Mouse (Mus musculus): ENCODE data around the gene Setd3. TPM values are rescaled to one million over a fixed set of nuclear protein-coding genes. Genes with fewer than 3 reads are reported as not detected.

The Setd3 gene
- polyA plus RNA-seq, 1 experiment from 2014 or later, result 53.8 TPM

DNA sequence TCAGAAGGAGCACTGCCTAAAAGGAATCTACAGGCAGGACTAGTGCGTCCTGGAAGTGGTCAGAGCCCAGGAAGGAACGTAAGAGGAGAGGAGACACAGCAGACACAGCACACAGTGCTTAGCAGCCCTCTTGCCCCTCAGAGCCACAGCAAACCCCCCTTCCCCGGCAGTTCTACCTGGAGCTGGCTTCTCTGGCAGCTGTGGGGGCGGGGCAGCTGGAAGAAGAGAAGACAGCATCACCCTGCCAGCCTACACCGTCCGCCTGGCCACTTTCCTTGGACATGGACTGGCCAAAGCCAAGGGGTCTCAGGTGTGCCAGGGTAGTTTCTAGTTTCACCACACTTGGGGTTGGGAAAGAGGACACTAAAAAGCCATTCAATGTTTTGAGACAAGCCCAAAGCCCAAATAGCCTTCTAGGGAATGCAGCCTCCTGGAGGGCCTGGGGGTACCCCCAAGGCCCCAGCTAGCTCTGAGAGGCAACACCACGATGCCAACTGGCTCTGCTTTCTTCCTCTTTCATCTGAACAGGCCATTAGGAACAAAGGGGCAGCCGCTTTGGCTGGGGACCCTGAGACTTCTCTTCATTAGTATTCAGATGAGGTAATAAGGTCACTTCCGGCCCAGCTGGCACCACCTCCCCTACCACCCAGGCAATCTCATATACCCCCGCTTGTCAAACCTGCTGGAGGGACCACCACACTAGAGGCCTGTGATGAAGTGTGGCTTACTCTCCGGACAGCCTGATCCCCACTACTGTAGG lies 37.7 kb upstream of the Setd3 start:
- H3K36me3 ChIP-seq (replicated peaks), result no peaks in the 10 kb centered on the region
- WGBS (ENCODE audit: insufficient replicate concordance), result 64% methylated on average over 11 of the region's 11 CpGs
- H3K4me3 ChIP-seq (replicated peaks), result no peak overlapping the region
- no peaks in the 10 kb centered on the region for H3K9me3 ChIP-seq (replicated peaks)
- H3K27me3 ChIP-seq, result no peaks in the 10 kb centered on the region
- H3K27ac ChIP-seq (replicated peaks), result no peak overlapping the region
- no peak overlapping the region for H3K4me2 ChIP-seq
- no peak for ATAC-seq (ENCODE audit: insufficient read depth)
- no peaks in the 10 kb centered on the region for H3K4me1 ChIP-seq (replicated peaks)
- no peak overlapping the region for H3K9ac ChIP-seq

DNA sequence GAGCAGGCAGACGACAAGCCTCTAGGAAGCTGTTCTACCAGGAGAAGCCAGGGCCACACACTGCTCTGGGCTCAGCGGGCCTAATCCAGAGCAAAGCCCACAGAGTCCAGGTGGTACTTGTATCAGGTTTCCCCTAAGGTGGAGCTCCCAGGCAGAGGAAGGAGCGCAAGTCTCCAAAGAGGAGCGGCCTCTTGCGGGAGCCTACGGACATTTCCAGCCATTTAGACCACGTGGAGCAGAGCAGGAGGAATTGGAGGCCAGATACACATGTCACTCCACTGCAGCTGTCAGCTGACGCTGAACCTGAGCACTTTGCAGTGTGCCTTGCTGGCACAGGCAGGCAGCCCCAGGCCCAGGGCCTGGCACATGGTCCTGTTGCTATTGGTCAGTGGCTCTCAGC lies 36.0 kb upstream of the Setd3 start:
- Histone ChIP-seq H3K9me3 (replicated peaks) (no peaks in the 10 kb centered on the region), H3K4me2 (no peak overlapping the region), H3K27me3 (no peaks in the 10 kb centered on the region), H3K36me3 (replicated peaks) (no peaks in the 10 kb centered on the region), H3K9ac (no peak overlapping the region), H3K27ac (replicated peaks) (no peak overlapping the region), H3K4me1 (replicated peaks) (peaks cover under 1% of the 10 kb centered on the region; the same call in 1 of the 2 replicates), H3K4me3 (replicated peaks) (no peak overlapping the region)
- no peak for ATAC-seq (ENCODE audit: insufficient read depth)
- 64% methylated on average over 8 of the region's 8 CpGs for WGBS (ENCODE audit: insufficient replicate concordance)

DNA sequence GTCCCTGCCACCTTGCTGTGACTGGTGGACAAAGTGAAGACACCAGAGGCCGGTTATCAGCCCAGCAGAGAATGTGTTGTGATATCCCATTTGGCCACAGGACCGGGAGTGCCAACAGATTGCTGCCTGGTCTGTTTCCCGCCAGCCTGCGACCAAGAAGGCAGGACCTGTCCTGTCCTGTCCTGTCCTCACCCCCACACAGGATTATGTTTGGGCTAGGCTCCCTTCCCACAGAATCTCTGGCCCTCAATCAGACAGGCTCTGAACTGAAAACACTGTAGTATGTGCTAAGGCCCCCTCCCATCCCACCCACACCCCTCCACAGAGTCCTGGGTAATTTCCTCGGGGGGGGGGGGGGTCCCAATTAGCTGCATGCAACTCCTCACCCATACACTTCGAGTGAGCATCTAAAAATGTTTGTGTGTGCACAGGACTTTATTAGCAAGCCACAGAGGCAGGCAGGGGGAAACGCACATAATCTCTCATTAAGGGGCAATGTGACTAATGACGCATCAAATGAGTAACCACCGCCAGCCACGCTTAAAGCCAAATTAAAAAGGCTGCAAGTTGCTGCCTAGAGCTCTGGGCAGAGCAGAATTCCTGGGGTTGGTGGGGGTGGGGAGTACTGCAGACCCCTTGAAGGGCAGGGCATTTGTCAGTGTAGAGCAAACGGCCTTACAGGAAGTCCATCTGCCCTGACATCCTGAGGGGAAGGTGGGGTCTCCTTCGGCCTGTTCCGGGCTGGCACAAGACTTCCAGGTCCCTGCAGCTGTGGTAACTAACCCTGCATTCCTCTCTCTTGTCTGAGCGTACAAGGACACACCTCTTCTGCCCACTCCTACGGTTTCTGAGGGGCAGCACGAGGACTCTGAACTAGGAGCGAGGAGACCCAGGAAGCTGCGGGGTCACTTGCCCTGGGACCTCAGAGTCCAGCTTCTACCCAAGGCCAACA lies 34.3 kb upstream of the Setd3 start:
- WGBS (ENCODE audit: insufficient replicate concordance), result 34% methylated on average over 18 of the region's 18 CpGs
- no peak overlapping the region for H3K9ac ChIP-seq
- H3K27ac ChIP-seq (replicated peaks), result no peak overlapping the region
- H3K9me3 ChIP-seq (replicated peaks), result no peaks in the 10 kb centered on the region
- H3K27me3 ChIP-seq, result no peaks in the 10 kb centered on the region
- H3K4me3 ChIP-seq (replicated peaks), result no peak overlapping the region
- H3K4me2 ChIP-seq, result no peak overlapping the region
- no peaks in the 10 kb centered on the region for H3K36me3 ChIP-seq (replicated peaks)
- H3K4me1 ChIP-seq (replicated peaks), result peaks cover 12% of the 10 kb centered on the region
- no peak for ATAC-seq (ENCODE audit: insufficient read depth)

DNA sequence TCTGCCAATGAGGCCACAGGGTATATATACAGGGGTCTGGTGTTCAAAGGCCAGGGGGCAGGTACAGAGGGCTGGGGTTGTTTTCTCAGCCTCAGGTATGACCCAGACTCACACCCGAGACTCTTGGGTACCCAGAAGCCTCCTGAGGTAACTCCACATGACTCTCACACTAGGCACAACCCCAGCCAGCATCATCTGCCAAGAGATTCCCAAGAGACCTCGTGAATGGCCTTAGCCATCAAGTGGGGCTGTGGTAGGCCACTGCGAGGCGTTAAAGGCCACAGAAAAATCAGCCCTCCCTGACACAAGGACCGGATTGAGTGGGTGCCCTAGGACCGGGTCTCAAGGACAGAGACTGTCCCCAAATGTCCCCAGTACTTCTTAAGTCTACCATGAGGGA lies 33.4 kb upstream of the Setd3 start:
- WGBS (ENCODE audit: insufficient replicate concordance), result 62% methylated on average over 6 of the region's 6 CpGs
- H3K9me3 ChIP-seq (replicated peaks), result no peaks in the 10 kb centered on the region
- no peak overlapping the region for H3K4me2 ChIP-seq
- no peaks in the 10 kb centered on the region for H3K36me3 ChIP-seq (replicated peaks)
- H3K27ac ChIP-seq (replicated peaks), result no peak overlapping the region
- H3K4me1 ChIP-seq (replicated peaks), result peaks cover 12% of the 10 kb centered on the region
- H3K4me3 ChIP-seq (replicated peaks), result no peak overlapping the region
- no peaks in the 10 kb centered on the region for H3K27me3 ChIP-seq
- no peak for ATAC-seq (ENCODE audit: insufficient read depth)
- no peak overlapping the region for H3K9ac ChIP-seq

DNA sequence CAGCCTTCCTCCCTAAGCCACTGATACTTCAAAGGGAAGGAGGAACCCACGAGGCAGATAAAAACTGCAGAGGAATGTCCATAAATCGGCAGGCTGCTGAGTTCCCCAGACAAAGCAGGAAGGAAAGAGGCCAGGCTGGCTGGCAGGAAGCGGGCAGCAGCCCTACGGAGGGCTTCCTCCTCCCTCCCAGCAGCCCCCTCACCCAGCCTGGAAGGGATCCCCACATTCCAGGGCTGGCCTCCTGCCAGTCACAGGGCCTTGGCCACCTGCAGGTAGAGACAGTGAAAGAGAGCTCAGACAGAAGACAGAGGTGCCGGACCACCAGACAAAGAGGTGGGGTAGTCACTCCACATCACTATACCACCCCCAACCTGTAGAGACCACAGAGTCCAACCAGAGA lies 33.0 kb upstream of the Setd3 start:
- H3K36me3 ChIP-seq (replicated peaks), result no peaks in the 10 kb centered on the region
- H3K9me3 ChIP-seq (replicated peaks), result no peaks in the 10 kb centered on the region
- no peak overlapping the region for H3K9ac ChIP-seq
- no peak overlapping the region for H3K27ac ChIP-seq (replicated peaks)
- peaks cover 12% of the 10 kb centered on the region for H3K4me1 ChIP-seq (replicated peaks)
- ATAC-seq (ENCODE audit: insufficient read depth), result no peak
- H3K27me3 ChIP-seq, result no peaks in the 10 kb centered on the region
- H3K4me2 ChIP-seq, result no peak overlapping the region
- no peak overlapping the region for H3K4me3 ChIP-seq (replicated peaks)
- WGBS (ENCODE audit: insufficient replicate concordance), result 22% methylated on average over 5 of the region's 5 CpGs

DNA sequence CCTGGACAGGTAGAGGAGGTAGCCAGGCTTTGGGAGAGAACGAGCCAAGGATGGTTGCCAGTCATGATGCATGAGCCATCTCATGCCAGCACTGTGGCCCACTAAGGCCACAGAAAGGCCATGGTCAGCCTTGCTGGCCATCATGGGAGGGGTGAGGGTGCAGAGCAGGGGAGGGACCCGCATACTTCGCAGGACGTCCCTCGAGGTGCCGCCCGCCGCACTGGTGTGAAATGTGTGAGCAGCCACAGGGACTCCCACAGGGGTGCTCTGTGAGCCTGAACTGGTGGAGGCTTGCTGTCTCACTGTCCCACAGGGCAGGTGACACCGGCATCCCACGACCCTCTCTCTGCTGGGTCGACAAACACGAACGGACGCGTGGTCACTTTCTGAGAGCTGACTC lies 31.5 kb upstream of the Setd3 start:
- H3K9me3 ChIP-seq (replicated peaks), result no peaks in the 10 kb centered on the region
- no peak overlapping the region for H3K4me2 ChIP-seq
- H3K27me3 ChIP-seq, result no peaks in the 10 kb centered on the region
- WGBS (ENCODE audit: insufficient replicate concordance), result 70% methylated on average over 15 of the region's 15 CpGs
- ATAC-seq (ENCODE audit: insufficient read depth), result no peak
- no peak overlapping the region for H3K27ac ChIP-seq (replicated peaks)
- H3K4me3 ChIP-seq (replicated peaks), result no peak overlapping the region
- H3K4me1 ChIP-seq (replicated peaks), result peaks cover 12% of the 10 kb centered on the region
- H3K36me3 ChIP-seq (replicated peaks), result no peaks in the 10 kb centered on the region
- H3K9ac ChIP-seq, result no peak overlapping the region

DNA sequence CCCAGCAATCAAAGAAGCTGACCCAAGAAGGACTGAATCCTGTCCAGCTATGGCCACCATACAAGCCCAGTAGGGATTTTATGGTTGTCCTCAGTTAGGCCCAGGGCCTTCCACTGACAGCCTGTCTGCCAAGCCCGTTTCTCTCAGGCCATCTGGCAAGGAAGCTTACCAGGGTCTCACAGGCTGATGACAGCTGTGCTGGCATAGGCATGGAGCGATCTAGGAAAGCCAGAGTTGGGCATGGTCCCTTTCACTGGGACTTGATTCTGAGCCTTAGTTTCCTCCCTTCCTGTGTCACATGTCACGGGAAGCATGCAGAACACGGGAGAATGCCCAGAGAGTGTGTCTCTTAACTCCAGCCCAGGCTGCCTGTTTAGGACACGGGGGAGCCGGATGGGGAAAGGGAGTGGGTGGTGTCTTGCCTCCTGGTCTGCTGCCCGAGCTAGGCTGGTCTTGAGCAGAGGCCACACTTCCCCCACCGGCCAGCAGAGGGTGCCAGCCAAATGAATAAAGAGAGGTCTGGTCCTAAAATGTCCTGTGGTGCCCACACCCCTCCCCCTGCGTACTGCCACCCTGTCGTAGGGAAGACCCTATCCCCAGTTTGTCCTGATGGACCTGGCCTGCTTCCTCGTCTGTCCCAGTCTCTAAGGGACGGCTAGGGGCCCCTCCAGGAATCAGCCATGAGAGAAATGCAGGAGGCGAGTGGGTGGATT lies 29.8 kb upstream of the Setd3 start:
- 25% methylated on average over 13 of the region's 13 CpGs for WGBS (ENCODE audit: insufficient replicate concordance)
- no peak overlapping the region for H3K27ac ChIP-seq (replicated peaks)
- no peak for ATAC-seq (ENCODE audit: insufficient read depth)

DNA sequence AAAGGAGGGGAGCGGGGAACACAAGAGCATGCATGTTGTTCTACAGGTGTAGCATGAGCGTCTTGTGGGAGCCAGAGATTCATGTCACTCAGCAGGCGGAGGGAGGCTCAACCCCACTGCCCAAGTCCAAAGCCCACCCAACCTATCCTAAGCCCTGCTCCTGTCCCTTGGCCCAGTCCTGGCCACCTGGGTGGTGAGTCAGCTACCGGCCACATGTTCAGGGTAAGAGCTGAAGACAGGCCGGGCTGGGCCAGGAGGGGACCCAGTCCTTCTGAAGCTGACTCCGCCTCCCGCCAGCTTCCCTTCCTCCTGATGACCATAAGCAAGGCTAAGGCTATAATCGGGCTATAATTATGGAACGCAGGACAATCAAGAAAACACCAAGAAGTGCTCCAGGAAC lies 29.1 kb upstream of the Setd3 start:
- Histone ChIP-seq H3K4me1 (replicated peaks) (peaks cover 12% of the 10 kb centered on the region), H3K27me3 (no peaks in the 10 kb centered on the region), H3K36me3 (replicated peaks) (peaks cover 13% of the 10 kb centered on the region; the same call in 1 of the 2 replicates), H3K4me3 (replicated peaks) (no peak overlapping the region), H3K9me3 (replicated peaks) (no peaks in the 10 kb centered on the region), H3K9ac (no peak overlapping the region), H3K4me2 (no peak overlapping the region), H3K27ac (replicated peaks) (no peak overlapping the region)
- ATAC-seq (ENCODE audit: insufficient read depth), result no peak
- 80% methylated on average over 9 of the region's 9 CpGs for WGBS (ENCODE audit: insufficient replicate concordance)

More for the DNA sequence above, 29.8 kb upstream of the Setd3 start:
- no peak overlapping the region for H3K9ac ChIP-seq
- H3K4me1 ChIP-seq (replicated peaks), result peaks cover 12% of the 10 kb centered on the region
- H3K4me2 ChIP-seq, result no peak overlapping the region
- H3K4me3 ChIP-seq (replicated peaks), result no peak overlapping the region
- H3K27me3 ChIP-seq, result no peaks in the 10 kb centered on the region
- H3K36me3 ChIP-seq (replicated peaks), result 0 out of 2 replicates have a peak, but pooled peaks cover 13% of the 10 kb centered on the region
- no peaks in the 10 kb centered on the region for H3K9me3 ChIP-seq (replicated peaks)

DNA sequence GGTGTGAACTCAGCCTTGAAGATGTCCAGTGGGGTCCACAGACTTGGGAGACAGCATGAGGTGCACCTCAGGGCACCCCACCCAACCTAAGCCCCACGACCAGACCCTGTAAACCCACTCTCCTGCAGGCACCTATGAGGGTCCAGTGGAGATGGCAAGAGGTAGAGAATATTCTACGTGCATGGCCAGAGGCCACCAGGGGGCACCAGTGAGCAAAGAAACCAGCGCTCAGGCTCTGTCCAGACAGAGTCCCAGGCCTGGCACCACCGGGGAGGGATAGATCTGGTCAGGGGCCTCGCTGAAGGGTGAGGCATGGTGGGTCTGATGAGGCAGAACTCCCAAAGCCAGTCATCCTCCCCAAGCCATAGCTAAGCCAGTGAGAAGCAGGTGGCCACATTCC lies 27.5 kb upstream of the Setd3 start:
- H3K27me3 ChIP-seq, result no peaks in the 10 kb centered on the region
- H3K4me1 ChIP-seq (replicated peaks), result peaks cover 12% of the 10 kb centered on the region
- H3K36me3 ChIP-seq (replicated peaks), result peaks cover 26% of the 10 kb centered on the region
- no peak overlapping the region for H3K27ac ChIP-seq (replicated peaks)
- H3K4me3 ChIP-seq (replicated peaks), result no peak overlapping the region
- H3K4me2 ChIP-seq, result no peak overlapping the region
- peak; percentile 22; the same call in 1 of the 2 replicates for ATAC-seq (ENCODE audit: insufficient read depth)
- H3K9me3 ChIP-seq (replicated peaks), result no peaks in the 10 kb centered on the region
- H3K9ac ChIP-seq, result no peak overlapping the region
- 6% methylated on average over 5 of the region's 5 CpGs for WGBS (ENCODE audit: insufficient replicate concordance)

DNA sequence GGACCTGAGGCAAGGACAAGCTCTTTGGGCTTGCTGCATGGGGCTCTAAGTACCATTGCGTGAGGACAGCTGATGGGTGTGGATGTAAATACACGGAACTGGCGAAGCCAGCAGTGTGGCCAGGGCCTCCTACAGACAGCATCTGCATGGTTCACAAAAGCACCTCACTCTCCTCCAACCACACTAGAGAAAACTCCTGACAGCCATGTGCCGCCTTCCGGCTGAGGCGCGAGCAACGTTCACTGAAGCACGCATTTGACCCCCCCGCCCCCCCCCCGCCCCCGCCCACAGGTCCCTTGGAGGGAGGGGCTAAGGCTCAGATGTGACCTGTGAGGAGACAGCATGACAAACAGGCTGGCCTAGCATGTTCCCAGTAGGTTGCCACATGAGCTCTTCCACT lies 25.9 kb upstream of the Setd3 start:
- no peak overlapping the region for H3K4me2 ChIP-seq
- no peak overlapping the region for H3K4me3 ChIP-seq (replicated peaks)
- no peaks in the 10 kb centered on the region for H3K27me3 ChIP-seq
- H3K4me1 ChIP-seq (replicated peaks), result peaks cover 11% of the 10 kb centered on the region
- 79% methylated on average over 12 of the region's 12 CpGs for WGBS (ENCODE audit: insufficient replicate concordance)
- no peak overlapping the region for H3K27ac ChIP-seq (replicated peaks)
- ATAC-seq (ENCODE audit: insufficient read depth), result no peak
- H3K36me3 ChIP-seq (replicated peaks), result peaks cover 43% of the 10 kb centered on the region
- H3K9me3 ChIP-seq (replicated peaks), result no peaks in the 10 kb centered on the region
- H3K9ac ChIP-seq, result no peak overlapping the region

DNA sequence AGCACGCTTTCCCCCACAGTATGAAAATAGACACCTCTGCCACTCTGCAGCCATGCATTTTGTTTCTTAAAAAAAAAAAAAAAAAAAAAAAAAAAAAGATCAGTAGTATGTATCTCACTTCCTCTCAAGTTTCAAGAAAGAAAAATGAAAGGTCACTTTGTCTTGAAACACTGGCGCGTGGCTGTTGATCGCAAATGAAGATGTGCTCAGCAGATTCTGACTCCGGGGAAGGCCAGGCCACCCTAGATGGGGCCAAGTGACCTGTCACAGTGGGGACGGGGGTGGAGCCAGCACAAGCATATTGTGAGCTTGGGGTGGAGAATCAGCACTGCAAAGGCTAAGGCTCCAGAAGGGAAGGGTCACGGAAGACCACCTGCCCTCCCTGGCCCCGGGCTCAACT lies 24.8 kb upstream of the Setd3 start:
- Histone ChIP-seq H3K4me2 (no peak overlapping the region), H3K4me1 (replicated peaks) (peaks cover under 1% of the 10 kb centered on the region; the same call in 1 of the 2 replicates), H3K9ac (no peak overlapping the region), H3K27me3 (no peaks in the 10 kb centered on the region), H3K9me3 (replicated peaks) (no peaks in the 10 kb centered on the region), H3K36me3 (replicated peaks) (peaks cover 54% of the 10 kb centered on the region), H3K4me3 (replicated peaks) (no peak overlapping the region), H3K27ac (replicated peaks) (no peak overlapping the region)
- WGBS (ENCODE audit: insufficient replicate concordance), result 79% methylated on average over 8 of the region's 8 CpGs
- ATAC-seq (ENCODE audit: insufficient read depth), result no peak

Measured in liver, embryonic 15.5 days (tissue).